Mouse (Mus musculus) lung, adult 2 months (tissue): ENCODE measurements around the gene Fdxr. TPM values are rescaled to one million over a fixed set of nuclear protein-coding genes. Genes with fewer than 3 reads are reported as not detected.
A peak's percentile ranks its signal among the peaks of the same experiment; 100 is the strongest.

Source experiments
- DNase-seq: peaks from one replicate; pipeline ENCODE4 v3.0.0; 2022
- H3K4me1 ChIP-seq: fragments of 200-500 bp; 2 replicates; pipeline ENCODE4 v1.6.1; 2011; ENCODE audit warnings: low read length; ENCODE audit not compliant: control insufficient read depth, insufficient read depth
- H3K4me3 ChIP-seq: fragments of 200-500 bp; replicated peaks from 2 replicates; pipeline ENCODE3; 2011; ENCODE audit warnings: low read depth, mild to moderate bottlenecking, control low read depth, low read length; ENCODE audit errors: extremely low read depth
- CTCF ChIP-seq: fragments of 200-500 bp; IDR thresholded peaks from 2 replicates; pipeline ENCODE4 v1.5.1; 2011; ENCODE audit warnings: mild to moderate bottlenecking, low read length, control low read depth; ENCODE audit not compliant: insufficient read depth
- POLR2A ChIP-seq: fragments of 200-500 bp; IDR thresholded peaks from 2 replicates; pipeline ENCODE4 v1.6.1; 2011; ENCODE audit warnings: low read depth, mild to moderate bottlenecking, control low read depth, low read length, borderline replicate concordance; ENCODE audit errors: extremely low read depth
- whole genome bisulfite sequencing: fragments of 180-500 bp; shearing (Covaris S2); methylation state at CpG from one replicate; pipeline ENCODE4 v1.1.7; 2018; 5-methylcytosine and 5-hydroxymethylcytosine counted together
- polyA plus RNA-seq: library from polyadenylated mRNA; depleted of rRNA; stranded (reverse); fragments of >200 nt; gene quantifications from 2 replicates; pipeline ENCODE4 v1.2.3, GENCODE M21; 2012

Gene Fdxr
- polyA plus RNA-seq, 1 experiment: 13.0 TPM

DNA sequence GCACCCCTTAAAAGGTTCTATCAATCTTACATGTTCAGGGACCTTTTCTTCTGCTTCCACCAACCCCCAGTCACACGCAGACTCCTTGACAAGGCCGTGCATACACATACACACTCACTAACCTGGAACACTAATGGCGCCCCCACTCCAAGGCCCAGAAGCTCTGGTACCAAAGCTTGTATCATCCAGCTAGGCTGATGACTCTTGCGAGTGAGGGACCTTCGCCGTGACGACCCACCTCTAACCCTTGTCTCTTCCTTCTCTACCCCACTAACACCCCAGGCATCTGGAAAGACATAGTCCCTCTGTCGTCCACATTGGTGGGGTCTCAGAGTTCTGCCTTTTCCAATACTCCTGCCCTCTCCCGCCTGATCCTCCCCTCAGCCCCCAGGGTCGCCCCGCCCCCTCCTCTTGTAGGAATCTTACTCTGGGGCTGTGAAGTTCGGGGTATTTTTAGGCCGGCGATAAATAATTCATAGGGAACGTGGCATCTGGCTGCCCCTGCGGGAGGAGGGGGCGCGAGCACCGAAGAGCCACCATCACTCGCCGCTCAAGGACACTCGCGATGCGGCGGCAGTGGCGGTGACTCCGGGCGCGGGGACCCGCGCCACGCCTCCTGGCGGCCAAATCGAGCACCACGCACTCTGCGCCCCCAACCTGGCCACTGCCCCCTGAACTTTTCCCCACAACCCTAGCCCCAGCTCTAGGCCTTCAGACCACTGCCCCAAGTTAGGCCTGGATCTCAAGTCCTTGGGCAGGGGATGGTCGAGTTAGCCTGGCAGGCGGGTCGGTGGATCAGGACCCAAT, 11.8 kb downstream of the Fdxr start:
- no peak overlapping the region for H3K4me3 ChIP-seq

DNA sequence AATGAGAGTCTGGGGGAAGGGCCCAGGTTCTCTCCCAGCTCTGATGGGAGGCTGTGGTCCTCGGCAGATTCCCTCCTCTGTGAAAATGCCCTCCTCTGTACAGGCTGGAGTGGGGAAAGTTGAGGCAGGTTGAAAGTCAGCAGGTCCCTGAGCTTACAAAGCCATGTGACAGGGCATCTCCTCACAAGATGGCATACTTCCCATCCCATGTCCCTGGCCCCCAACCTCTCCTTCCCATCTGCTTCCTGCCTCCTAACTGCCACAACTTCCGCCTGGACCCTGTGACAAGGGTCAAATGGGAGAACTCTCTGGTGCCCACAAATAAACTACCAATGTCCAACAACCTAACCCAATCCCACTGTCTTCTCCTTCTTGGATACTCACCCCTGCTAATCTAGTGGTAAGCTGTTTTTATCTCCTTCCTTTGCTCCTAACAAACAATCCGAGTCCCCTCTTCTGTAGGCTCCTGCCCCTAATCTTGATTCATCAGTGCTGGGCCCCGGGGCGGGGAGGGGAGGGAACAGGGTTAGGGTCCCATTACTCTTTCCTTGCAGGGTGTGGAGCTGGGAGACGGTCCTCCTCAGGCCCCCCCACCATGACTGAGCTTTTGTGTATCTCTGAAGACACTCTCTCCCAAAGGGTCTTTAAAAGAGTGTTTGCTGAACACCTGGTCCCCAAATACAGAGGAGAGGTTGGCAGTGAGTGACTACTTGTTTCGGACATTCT, 12.6 kb downstream of the Fdxr start:
- WGBS: 63% methylated on average over 7 of the region's 7 CpGs
- Histone ChIP-seq H3K4me3 (no peak overlapping the region), H3K4me1 (no peaks in the 10 kb centered on the region)
- DNase-seq: no peak
- TF ChIP-seq CTCF (no peak), POLR2A (no peak)

More for the DNA sequence above, 11.8 kb downstream of the Fdxr start:
- no peak for DNase-seq
- TF ChIP-seq POLR2A: no peak
- peak; percentile 32; the same call in 1 of the 2 replicates for TF ChIP-seq CTCF
- 8% methylated on average over 39 of the region's 39 CpGs for WGBS
- H3K4me1 ChIP-seq: no peaks in the 10 kb centered on the region

DNA sequence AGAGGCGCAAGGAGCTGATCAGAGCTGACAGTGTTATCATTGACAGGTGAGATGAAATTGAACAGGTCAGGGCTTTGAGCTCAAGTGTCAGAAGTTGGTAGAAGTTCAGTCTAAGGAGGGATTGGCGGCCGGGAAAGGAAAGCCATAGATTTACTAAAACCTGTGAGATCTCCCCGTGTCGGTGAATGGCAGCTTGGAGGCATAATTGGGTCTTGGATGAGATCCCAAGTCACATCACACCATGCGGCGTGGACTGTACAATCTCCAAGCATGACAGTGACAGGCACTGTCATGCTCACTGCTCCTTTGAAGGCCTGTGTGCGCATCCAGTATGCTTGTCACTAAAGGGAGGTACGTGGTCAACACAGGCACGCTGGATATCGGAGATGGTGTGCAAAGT, 13.9 kb downstream of the Fdxr start:
- DNase-seq: no peak
- 76% methylated on average over 11 of the region's 11 CpGs for WGBS
- H3K4me3 ChIP-seq: no peak overlapping the region
- TF ChIP-seq POLR2A (no peak), CTCF (no peak)
- H3K4me1 ChIP-seq: no peaks in the 10 kb centered on the region

DNA sequence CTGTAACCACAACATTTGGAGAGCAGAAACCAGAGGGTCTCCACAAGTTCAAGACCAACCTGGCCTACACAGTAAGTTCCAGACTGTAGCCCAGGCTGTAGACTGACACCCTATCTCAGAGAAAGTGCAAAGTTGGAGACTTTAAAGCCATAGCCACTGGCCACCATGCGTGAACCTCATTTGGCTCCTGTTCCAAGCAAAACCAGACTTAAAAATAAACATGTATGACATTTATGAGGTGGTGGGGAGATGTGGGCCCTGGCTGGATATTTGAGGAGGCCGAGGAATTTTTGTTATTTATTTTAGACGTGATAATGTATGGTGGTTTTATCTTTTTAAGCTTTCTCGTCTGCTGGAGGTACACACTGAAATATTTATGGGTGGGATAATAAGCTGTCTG, 17.7 kb downstream of the Fdxr start:
- Histone ChIP-seq H3K4me1 (no peaks in the 10 kb centered on the region), H3K4me3 (no peak overlapping the region)
- WGBS: 35% methylated on average over 4 of the region's 4 CpGs
- no peak for TF ChIP-seq CTCF
- no peak for TF ChIP-seq POLR2A
- no peak for DNase-seq

- Histone ChIP-seq H3K4me1 (no peaks in the 10 kb centered on the region), H3K4me3 (no peak overlapping the region)
- no peak for TF ChIP-seq POLR2A
- TF ChIP-seq CTCF: no peak
- DNase-seq: no peak
- WGBS: 23% methylated on average over 59 of the region's 59 CpGs
These were observed 18.9 kb downstream of the Fdxr start for GRCm38 (mm10) chr11:115257775-115258510.

DNA sequence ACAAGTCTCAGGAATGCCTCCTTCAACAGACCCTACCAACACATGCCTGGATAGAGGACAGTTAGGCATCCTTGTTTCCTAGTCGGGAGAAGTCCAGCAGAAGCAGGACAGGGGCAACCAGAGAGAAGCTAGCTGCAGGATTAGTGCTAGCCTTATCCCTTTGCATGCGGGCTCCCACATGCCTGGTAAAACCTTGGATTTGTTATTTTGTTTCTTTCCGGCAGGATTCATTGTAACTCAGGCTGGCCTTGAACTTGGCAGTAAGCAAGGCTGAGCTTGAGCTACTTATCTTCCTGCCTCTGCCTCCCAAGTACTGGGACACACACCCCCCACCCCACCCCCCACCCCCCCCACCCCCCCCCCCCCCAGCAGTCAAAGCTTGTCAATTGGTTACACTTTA, 25.6 kb downstream of the Fdxr start:
- TF ChIP-seq POLR2A: no peak
- no peak for TF ChIP-seq CTCF
- DNase-seq: no peak
- Histone ChIP-seq H3K4me1 (0 out of 2 replicates have a peak, but pooled peaks cover 3% of the 10 kb centered on the region), H3K4me3 (no peak overlapping the region)
- 65% methylated on average over 3 of the region's 3 CpGs for WGBS

DNA sequence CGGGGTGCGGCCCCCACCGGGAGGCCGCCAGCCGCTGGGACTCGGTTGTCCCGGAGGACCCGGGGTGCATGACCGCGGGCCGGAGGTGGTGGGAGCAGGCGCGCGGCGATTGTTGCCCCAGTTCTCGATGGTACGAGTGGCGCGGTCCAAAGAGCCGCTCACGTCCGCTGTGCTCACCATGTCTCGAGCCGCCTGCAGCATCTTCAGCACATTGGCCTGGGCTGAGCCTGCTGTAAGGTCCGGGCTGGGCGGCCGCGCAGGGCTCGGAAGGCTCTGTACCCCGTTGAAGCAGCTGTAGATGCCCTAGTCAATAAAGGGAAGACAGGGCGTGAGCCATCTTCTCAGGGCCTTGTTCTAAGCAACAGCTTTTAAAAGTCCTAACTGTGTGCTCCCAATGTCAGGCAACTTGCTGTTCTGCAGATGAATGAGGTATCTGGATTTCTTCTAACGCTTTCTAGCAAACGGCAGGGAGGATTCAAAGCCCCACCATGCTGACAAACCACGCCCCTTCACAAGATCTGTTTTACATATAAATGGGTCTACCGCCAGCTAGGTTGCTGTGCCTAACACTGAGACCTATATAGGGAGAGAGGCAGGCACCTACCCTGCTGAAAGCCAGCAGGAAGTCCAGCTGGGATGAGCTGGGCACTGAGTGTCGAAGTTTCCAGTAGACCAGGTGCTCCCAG, 26.3 kb downstream of the Fdxr start:
- DNase-seq: no peak
- WGBS: 8% methylated on average over 36 of the region's 36 CpGs
- TF ChIP-seq POLR2A: no peak
- Histone ChIP-seq H3K4me1 (0 out of 2 replicates have a peak, but pooled peaks cover 3% of the 10 kb centered on the region), H3K4me3 (no peak overlapping the region)

- WGBS: 4% methylated on average over 63 of the region's 63 CpGs
- no peak for DNase-seq
- Histone ChIP-seq H3K4me3 (no peak overlapping the region), H3K4me1 (0 out of 2 replicates have a peak, but pooled peaks cover 3% of the 10 kb centered on the region)
- TF ChIP-seq POLR2A (no peak), CTCF (no peak)
These were observed 27.0 kb downstream of the Fdxr start for GRCm38 (mm10) chr11:115249721-115250404.
